Mouse (Mus musculus): ENCODE measurements around the gene Slc22a17.

- TF ChIP-seq CTCF (IDR thresholded peaks at IDR 0.05; ENCODE audit: low read depth): no peak
- TF ChIP-seq EP300 (IDR thresholded peaks at IDR 0.05; ENCODE audit: low read depth): no peak
Observed at GRCm38 (mm10) chr14:54864313-54865036, 48.5 kb downstream of the Slc22a17 start.

All from liver, postnatal 0 days (tissue).